Mouse (Mus musculus) liver, embryonic 16.5 days (tissue): ENCODE measurements around the gene Cd36. TPM values are rescaled to one million over a fixed set of nuclear protein-coding genes. Genes with fewer than 3 reads are reported as not detected.
"Not testable (repeated sequence)": the region's sequence is repeated elsewhere in the genome, so short reads cannot be mapped to it uniquely, and the experiment has no call there.

Experiments
- ATAC-seq: fragments of 200-750 bp; cut with Nextera tagmentation; 2 replicates; pipeline ENCODE4 v1.8.0; 2017; ENCODE audit warnings: low read depth, mild to moderate bottlenecking, moderate number of reproducible peaks, moderate library complexity
- H3K27ac ChIP-seq: fragments of 300-500 bp; sonication (generic); 2 replicates; pipeline ENCODE4 v1.5.1; 2014; ENCODE audit warnings: mild to moderate bottlenecking, low read length
- H3K27me3 ChIP-seq: fragments of 300-500 bp; sonication (generic); 2 replicates; pipeline ENCODE4 v1.6.1; 2014; ENCODE audit warnings: low read depth, low read length, mixed read lengths; ENCODE audit not compliant: control insufficient read depth, insufficient read depth
- H3K36me3 ChIP-seq: fragments of 300-500 bp; sonication (generic); 2 replicates; pipeline ENCODE4 v1.6.1; 2014; ENCODE audit warnings: mild to moderate bottlenecking; ENCODE audit not compliant: control insufficient read depth, insufficient read depth
- H3K4me1 ChIP-seq: fragments of 300-500 bp; sonication (generic); 2 replicates; pipeline ENCODE4 v1.6.1; 2014; ENCODE audit warnings: low read depth, low read length, mixed read lengths; ENCODE audit not compliant: control insufficient read depth
- H3K4me2 ChIP-seq: fragments of 300-500 bp; sonication (generic); 2 replicates; pipeline ENCODE4 v1.6.1; 2014; ENCODE audit warnings: low read depth, low read length, mixed read lengths
- H3K4me3 ChIP-seq: fragments of 300-500 bp; sonication (generic); 2 replicates; pipeline ENCODE4 v1.5.1; 2014; ENCODE audit warnings: low read depth, mild to moderate bottlenecking, low read length
- H3K9ac ChIP-seq: fragments of 300-500 bp; sonication (generic); 2 replicates; pipeline ENCODE4 v1.6.1; 2014; ENCODE audit warnings: low read depth, low read length
- H3K9me3 ChIP-seq: fragments of 300-500 bp; sonication (generic); replicated peaks from 2 replicates; pipeline ENCODE4 v1.6.1; 2016; ENCODE audit warnings: low read length; ENCODE audit not compliant: control insufficient read depth
- WGBS: fragments of 180-500 bp; shearing (Covaris S2); extraction: QIAGEN DNeasy Blood & Tissue Kit; methylation state at CpG from one replicate; pipeline ENCODE4 v1.1.7; 2014; ENCODE audit not compliant: insufficient replicate concordance; 5-methylcytosine and 5-hydroxymethylcytosine counted together
- polyA plus RNA-seq: library from polyadenylated mRNA; unstranded; fragments of >200 nt; fragmentation: Nextera tagmentation; extraction: Ambion mirVana; gene quantifications from 2 replicates; pipeline ENCODE4 v1.2.1, GENCODE M21; 2015

Gene Cd36
- polyA plus RNA-seq, 1 experiment from 2014 or later = 36.8 TPM

DNA sequence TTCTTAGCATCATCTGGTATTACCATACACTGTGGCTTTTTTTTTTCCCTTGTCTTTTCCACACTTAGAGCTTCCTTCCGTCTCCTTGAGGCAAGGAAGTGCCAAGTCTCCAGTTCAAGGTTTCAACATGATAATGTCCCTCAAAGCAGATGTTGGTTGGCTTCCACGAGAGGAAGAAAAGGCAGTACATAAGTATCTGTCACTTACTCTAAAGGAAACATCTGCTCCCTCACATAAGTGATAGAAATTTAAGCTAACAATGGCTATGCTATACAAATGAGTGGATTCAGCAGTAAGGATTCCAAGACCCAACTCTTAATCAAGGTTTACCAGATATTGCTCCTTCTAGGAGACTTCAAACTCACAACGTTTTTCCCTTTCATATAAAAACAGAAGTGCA lies 10.3 kb upstream of the Cd36 start:
- Histone ChIP-seq H3K27ac (no peak overlapping the region), H3K4me3 (no peak overlapping the region), H3K9me3 (no peaks in the 10 kb centered on the region), H3K4me1 (no peaks in the 10 kb centered on the region), H3K4me2 (no peak overlapping the region), H3K27me3 (no peaks in the 10 kb centered on the region), H3K36me3 (no peaks in the 10 kb centered on the region), H3K9ac (no peak overlapping the region)
- 23% methylated on average over 3 of the region's 3 CpGs for WGBS
- peak; percentile 55 for ATAC-seq

DNA sequence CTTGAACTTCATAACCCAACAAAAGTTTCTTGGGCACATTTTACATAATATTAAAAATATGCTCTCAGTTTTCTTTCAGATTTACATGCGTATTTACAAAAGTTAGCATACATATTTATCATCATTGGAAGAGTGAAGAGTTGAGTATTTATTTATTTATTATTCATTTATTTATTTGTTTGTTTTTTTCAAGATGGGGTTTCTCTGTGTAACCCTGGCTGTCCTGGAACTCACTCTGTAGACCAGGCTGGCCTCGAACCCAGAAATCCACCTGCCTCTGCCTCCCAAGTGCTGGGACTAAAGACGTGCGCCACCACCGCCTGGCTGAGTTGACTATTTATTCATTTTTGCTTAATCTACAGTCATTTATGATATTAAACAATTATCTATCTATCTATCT lies 9.0 kb upstream of the Cd36 start:
- not testable (repeated sequence) for H3K4me3 ChIP-seq, ATAC-seq, H3K9ac ChIP-seq, H3K27ac ChIP-seq, H3K4me2 ChIP-seq, H3K4me1 ChIP-seq, H3K9me3 ChIP-seq, H3K27me3 ChIP-seq, H3K36me3 ChIP-seq
- 80% methylated on average over 5 of the region's 5 CpGs for WGBS

DNA sequence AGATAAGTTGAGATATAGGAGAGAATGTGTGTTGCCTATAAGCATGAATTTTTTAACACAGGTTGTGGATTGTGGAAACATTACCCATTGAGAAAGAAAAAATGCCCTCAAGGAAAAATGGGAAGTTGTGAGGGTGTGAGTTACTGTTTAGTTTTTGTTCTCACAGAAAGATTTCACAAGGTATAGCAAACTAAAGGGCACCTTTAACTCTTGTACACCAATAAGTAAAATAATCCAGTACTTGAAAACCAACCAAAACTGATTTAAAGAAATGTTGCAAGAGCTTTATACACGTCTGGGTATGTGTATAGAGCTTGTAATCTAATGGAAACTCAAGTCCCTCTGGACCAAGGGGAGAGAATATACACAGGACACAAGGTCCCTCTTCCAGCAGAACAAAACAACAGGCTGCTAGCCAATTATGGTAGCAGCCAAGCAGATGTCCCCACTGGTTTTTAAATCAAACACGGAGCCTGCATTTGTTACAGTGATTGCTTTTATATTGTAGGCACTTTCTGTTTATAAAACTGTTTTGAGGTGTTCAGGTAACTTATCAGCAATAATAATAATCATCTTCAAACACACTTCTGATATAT lies 5.1 kb upstream of the Cd36 start:
- no peak overlapping the region for H3K4me3 ChIP-seq
- no peak overlapping the region for H3K27ac ChIP-seq
- 54% methylated on average over 2 of the region's 2 CpGs for WGBS
- H3K4me1 ChIP-seq = no peaks in the 10 kb centered on the region
- H3K4me2 ChIP-seq = no peak overlapping the region
- H3K9me3 ChIP-seq = no peaks in the 10 kb centered on the region
- no peak overlapping the region for H3K9ac ChIP-seq
- ATAC-seq = no peak
- H3K27me3 ChIP-seq = no peaks in the 10 kb centered on the region
- no peaks in the 10 kb centered on the region for H3K36me3 ChIP-seq

DNA sequence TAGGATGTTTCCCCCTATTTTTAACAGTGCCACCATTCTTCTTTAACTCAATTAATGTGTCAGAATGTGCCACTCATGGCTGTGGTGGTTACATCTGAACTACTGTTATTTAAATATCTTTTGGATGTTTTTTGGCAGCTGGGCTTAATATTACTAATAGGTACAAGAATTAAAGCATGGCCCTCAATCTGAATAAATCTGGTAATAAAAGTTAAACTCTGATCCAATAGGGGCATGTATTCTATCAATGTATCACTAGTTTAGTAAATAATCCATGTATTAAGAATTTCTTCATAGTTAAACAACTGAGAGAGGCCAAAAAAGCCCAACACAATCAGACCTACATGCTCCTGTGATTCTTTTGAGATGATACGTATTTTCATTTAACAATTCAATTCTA lies 690 bp upstream of the Cd36 start:
- no peaks in the 10 kb centered on the region for H3K4me1 ChIP-seq
- no peak overlapping the region for H3K9ac ChIP-seq
- H3K4me3 ChIP-seq = no peak overlapping the region
- no peaks in the 10 kb centered on the region for H3K9me3 ChIP-seq
- no peak overlapping the region for H3K27ac ChIP-seq
- H3K36me3 ChIP-seq = no peaks in the 10 kb centered on the region
- 69% methylated on average over 1 of the region's 1 CpGs for WGBS
- ATAC-seq = no peak
- no peak overlapping the region for H3K4me2 ChIP-seq
- H3K27me3 ChIP-seq = no peaks in the 10 kb centered on the region

DNA sequence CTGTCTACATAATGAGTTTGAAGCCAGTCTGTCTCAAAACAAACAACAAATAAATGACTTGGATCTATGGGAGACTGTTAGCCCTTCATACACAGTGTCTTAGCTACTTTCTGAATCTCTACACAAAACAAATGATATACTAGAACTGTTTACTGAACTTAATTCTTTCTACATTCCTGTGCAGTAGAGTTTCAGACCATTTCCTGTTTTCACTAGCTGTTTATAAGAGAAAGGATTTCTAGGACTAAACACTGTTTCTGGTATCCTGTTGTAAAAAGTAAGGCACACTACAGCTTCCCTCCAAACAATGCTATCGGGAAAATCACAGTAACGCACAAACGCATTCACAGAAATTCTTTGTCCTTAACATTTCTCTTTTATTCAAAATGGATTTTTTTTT lies 2.2 kb downstream of the Cd36 start:
- 66% methylated on average over 3 of the region's 3 CpGs for WGBS
- no peak for ATAC-seq
- Histone ChIP-seq H3K27me3 (no peaks in the 10 kb centered on the region), H3K9me3 (no peaks in the 10 kb centered on the region), H3K27ac (no peak overlapping the region), H3K36me3 (no peaks in the 10 kb centered on the region), H3K9ac (no peak overlapping the region), H3K4me1 (no peaks in the 10 kb centered on the region), H3K4me2 (no peak overlapping the region), H3K4me3 (no peak overlapping the region)

DNA sequence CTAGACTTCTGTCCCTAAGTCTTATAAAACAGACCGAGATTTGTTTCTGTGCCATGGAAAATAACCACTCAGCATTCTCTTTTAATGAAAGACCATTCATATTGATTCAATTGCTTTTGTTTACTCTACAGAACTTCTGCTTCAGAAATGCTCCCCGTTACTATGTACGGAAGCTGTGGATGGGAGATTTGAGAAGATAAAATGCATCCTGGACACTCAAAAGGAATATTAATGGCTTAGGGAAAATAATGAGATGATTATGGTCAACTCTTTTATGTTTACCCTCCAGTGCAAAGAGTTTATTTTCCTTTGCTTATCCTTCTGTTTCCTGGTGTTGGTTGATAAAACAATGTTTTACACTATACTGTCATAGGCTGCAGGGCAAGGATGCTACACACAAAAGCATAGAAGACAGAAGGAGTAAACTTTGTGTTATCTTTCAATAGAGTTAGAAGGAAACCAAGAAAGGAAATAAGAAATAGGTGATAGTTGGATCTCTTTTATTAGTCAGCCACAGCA lies 5.2 kb downstream of the Cd36 start:
- H3K27ac ChIP-seq = no peak overlapping the region
- H3K4me2 ChIP-seq = no peak overlapping the region
- H3K9ac ChIP-seq = no peak overlapping the region
- no peaks in the 10 kb centered on the region for H3K27me3 ChIP-seq
- no peak overlapping the region for H3K4me3 ChIP-seq
- 69% methylated on average over 3 of the region's 3 CpGs for WGBS
- H3K36me3 ChIP-seq = no peaks in the 10 kb centered on the region
- peaks cover 3% of the 10 kb centered on the region; the same call in 1 of the 2 replicates for H3K4me1 ChIP-seq
- no peak for ATAC-seq
- no peaks in the 10 kb centered on the region for H3K9me3 ChIP-seq

DNA sequence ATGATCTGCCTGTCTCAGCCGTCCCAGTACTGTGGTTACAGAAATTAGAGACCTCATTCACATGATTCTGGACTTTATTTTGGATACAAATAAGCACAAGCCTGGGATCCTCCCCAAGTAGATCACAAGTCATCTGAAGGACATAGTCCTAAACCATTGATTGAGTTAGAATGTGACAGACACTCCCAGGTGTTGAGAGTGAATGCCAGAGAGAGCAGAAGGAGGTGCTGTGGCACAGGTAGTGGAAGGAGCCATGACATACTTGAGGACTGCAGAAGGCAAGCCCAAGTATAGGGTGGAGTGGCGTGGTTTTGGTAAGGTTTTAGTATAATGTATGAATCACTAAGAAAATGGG lies 7.1 kb downstream of the Cd36 start:
- Histone ChIP-seq H3K4me3 (no peak overlapping the region), H3K4me1 (peaks cover 3% of the 10 kb centered on the region; the same call in 1 of the 2 replicates), H3K9me3 (no peaks in the 10 kb centered on the region), H3K9ac (no peak overlapping the region), H3K27ac (no peak overlapping the region), H3K4me2 (no peak overlapping the region), H3K36me3 (no peaks in the 10 kb centered on the region), H3K27me3 (no peaks in the 10 kb centered on the region)
- 50% methylated on average over 2 of the region's 2 CpGs for WGBS
- ATAC-seq = no peak

DNA sequence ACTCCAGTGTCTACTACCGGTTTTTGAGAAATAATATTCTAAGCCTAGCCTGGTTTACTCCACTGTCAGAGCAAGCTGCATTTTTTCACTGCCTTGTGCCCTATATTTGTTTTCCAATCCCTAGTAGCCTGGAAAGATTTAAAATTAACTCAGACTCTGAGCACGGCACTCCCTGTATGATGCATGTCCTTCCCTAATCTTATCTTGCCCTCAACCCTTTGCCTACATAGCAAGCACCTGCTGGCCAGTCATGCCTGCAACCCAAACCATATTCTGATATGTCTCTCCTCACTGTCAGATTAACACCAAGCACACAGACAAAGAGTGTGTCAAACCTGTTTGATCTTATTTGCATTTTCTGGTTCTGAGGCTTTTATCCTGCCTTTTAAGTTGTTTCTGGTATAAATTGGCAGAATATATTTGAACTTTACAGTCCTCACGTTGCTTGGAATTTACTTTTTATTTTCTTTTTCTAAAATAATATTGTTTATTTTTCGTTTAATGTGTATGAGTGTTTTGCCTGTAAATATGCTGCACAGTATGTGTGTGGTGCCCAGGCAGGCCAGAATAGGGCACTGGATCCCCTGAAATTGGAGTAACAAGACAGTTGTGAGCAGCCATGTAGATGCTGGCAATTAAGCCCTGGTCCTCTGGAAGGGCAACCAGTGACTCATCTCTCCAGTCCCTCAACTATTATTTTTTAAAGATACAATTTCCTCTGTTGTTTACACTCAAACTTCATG lies 7.6 kb downstream of the Cd36 start:
- H3K9me3 ChIP-seq = no peaks in the 10 kb centered on the region
- H3K4me3 ChIP-seq = no peak overlapping the region
- no peak overlapping the region for H3K4me2 ChIP-seq
- WGBS = 53% methylated on average over 4 of the region's 4 CpGs
- no peak overlapping the region for H3K9ac ChIP-seq
- no peak overlapping the region for H3K27ac ChIP-seq
- peaks cover 3% of the 10 kb centered on the region; the same call in 1 of the 2 replicates for H3K4me1 ChIP-seq
- no peaks in the 10 kb centered on the region for H3K27me3 ChIP-seq
- no peaks in the 10 kb centered on the region for H3K36me3 ChIP-seq
- peak; percentile 85 for ATAC-seq

DNA sequence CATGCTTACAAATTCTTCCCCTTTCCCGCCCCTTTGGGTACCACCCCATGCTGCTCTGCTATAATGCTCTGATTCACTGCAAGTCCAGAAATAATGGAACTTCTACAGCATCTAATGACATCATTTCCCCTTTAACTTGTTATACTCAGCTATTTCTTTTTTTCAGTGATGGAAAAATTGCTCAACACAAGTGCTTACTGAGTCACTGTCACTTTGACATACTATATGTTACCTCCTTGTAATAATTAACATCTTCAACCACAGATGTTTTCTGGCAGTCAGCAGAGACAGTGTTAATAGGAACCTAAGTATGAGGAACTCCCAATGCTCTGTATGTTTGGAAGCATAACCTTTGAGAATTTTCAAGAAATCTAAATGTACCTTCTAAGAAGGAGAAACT lies 8.7 kb downstream of the Cd36 start:
- no peak for ATAC-seq
- Histone ChIP-seq H3K27me3 (no peaks in the 10 kb centered on the region), H3K4me3 (no peak overlapping the region), H3K4me2 (no peak overlapping the region), H3K27ac (no peak overlapping the region), H3K4me1 (peaks cover 3% of the 10 kb centered on the region; the same call in 1 of the 2 replicates), H3K9me3 (no peaks in the 10 kb centered on the region), H3K9ac (no peak overlapping the region), H3K36me3 (no peaks in the 10 kb centered on the region)
- 43% methylated on average over 1 of the region's 1 CpGs for WGBS
